Mouse (Mus musculus) T-helper 1 cell (primary cell): ENCODE data around the gene Dtx1.

ENCODE experiments used
- in situ Hi-C: fragments of 300-600 bp; cut with MboI, MseI; formaldehyde crosslinking; loops from one replicate; pipeline ENCODE4 v1.15.1; 2025; ENCODE audit warnings: high pct_unique_total_duplicates

Gene Dtx1

DNA sequence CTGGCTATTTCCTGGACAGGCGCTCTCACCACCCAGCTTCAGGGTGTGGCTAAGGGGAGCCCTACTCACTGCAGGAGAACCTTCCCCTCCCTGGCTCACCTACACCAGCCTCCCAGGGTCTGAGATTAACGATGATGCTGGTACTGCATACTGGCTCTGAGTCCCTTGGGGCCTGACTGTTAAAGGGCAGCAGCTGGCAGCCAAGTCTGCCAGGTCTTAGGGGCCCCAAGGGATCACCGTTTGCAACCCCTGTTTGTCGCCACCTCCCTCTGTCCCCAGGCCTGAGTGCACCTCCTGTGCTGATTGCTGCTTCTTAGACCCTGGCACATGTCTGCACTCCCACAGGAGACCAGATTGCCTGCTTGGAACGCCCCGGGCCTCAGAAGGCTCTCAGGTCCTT is 7.3 kb downstream of the Dtx1 start:
- in situ Hi-C loops: no loop called here

GRCm38 (mm10) chr5:120703660-120704059 is 8.1 kb downstream of the Dtx1 start:
- in situ Hi-C loops: no loop called here

DNA sequence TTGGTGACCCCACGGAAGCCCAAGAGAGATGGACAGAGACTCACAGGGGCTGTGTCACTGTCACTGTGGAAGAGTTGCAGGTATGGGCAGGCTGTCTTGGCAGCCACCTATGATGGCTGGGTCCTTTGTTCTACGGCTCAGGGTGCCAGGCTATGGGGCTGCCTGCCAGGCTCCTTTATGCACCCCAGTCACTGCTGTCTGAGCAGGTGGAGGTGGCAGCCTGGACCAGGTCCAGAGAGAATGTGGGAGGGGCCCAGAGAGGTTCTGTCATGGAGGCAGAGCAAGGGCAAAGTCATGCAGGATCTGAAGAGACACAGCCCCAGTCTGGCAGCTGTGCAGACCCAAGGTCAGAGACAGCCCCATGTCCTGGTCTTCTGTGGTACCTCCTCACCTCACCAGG is 8.8 kb downstream of the Dtx1 start:
- in situ Hi-C loops: no loop called here

GRCm38 (mm10) chr5:120702421-120702820 is 9.3 kb downstream of the Dtx1 start:
- in situ Hi-C loops: no loop called here

- in situ Hi-C loops: no loop called here
Measured at GRCm38 (mm10) chr5:120700996-120701790, 10.5 kb downstream of the Dtx1 start.

- in situ Hi-C loops: no loop called here
Measured at GRCm38 (mm10) chr5:120698801-120699391, 12.8 kb downstream of the Dtx1 start.

GRCm38 (mm10) chr5:120698181-120698580 is 13.5 kb downstream of the Dtx1 start:
- in situ Hi-C loops: no loop called here

DNA sequence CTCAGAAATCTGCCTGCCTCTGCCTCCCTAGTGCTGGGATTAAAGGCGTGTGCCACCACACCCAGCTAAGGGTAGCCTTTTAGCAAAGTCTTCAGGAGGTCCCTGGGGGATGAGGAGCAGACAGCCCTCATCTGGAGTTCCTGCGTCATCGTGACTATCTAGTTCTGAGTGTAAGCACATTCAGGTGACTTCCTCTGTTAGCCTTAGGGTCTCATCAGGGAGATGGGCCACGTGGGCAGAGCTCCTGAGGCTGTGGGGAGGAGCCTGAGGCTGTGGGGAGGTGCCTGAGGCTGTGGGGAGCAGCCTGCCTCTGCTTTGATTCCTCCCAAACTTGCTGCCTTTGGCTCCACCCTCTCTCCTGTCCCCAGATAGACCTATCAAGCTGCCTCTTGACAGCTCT is 14.9 kb downstream of the Dtx1 start:
- in situ Hi-C loops: no loop called here

GRCm38 (mm10) chr5:120696057-120696743 is 15.5 kb downstream of the Dtx1 start:
- in situ Hi-C loops: no loop called here

DNA sequence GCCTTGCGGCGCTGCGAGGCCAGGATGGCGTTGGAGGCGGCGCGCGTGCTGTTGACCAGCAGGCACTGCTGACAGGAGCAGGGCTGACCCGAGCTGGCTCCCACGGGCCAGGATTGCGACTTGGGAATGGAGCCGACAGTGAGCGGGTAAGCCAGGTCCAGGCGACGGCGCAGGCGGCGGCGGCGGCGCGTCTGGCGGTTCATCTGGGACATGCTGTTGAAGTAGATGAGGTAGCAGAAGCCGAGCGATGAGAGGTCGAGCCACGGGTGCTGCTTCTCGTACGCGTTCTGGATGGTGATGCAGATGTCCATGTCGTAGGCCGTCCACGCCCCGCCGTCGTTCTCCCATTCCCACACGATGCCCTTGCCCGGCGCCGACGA is 17.0 kb downstream of the Dtx1 start:
- in situ Hi-C loops: no loop called here

GRCm38 (mm10) chr5:120693931-120694694 is 17.6 kb downstream of the Dtx1 start:
- in situ Hi-C loops: no loop called here

DNA sequence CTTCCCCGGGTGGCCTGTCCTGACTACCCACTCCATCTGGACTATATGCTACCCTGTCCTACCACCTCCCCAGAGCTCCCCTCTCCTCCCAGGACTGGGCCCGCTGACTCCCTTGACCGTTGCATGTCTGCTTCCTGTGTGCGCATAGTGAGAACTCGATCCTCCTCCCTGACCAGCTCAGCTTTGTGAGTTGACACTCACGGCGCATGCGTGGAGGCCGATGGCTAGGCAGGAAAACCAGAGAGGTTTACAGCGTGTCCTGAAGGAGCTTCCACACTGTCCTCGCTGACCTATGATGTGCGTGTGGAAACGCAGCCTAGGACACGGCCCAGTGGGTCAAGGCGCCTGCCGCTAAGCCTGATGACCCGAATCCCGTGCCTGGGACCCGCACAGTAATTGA is 19.7 kb downstream of the Dtx1 start:
- in situ Hi-C loops: no loop called here

DNA sequence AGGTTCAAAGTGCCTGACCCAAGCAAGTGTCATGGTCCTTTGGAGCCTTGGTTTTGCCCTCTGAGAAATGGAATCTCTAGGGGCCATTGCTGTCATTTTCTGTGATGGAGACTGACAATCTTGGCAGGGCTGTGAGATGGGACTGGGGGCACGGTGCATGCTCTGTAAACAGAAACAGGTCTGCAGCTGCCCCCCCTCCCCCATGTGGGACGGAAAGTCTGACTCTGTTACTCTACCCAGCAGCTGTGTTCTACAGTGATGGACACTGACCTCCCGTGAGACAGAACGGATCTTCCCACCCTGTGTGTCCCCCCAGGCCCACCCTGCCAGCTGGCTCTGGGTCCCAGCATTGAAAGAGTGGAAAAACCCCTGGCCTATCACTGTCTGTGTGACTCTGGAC is 21.3 kb downstream of the Dtx1 start:
- in situ Hi-C loops: no loop called here

- in situ Hi-C loops: no loop called here
Measured at GRCm38 (mm10) chr5:120688434-120688833, 23.3 kb downstream of the Dtx1 start.

- in situ Hi-C loops: no loop called here
Measured at GRCm38 (mm10) chr5:120687897-120688296, 23.8 kb downstream of the Dtx1 start.

GRCm38 (mm10) chr5:120687484-120687851 is 24.3 kb downstream of the Dtx1 start:
- in situ Hi-C loops: no loop called here

- in situ Hi-C loops: no loop called here
Measured at GRCm38 (mm10) chr5:120686749-120687483, 24.8 kb downstream of the Dtx1 start.

DNA sequence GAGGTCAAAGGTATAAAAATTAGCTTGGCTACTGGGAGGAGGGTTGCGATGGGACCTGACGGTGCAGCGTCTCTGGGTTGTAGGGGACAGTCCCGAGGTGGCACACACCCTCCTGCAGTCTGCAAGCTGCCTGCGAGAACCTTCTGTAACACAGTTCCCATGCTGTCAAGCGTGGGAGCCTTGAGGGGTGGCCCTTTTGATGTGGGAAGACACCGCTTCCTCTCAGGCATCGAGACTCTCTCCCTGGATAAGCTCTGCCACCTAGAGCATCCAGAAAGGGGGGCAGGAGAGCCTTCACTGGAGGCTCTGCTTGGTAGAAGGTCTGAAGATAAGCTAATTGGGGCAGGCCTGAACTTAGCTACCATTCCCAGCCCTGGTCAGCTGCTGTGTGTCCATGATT is 26.0 kb downstream of the Dtx1 start:
- in situ Hi-C loops: no loop called here

DNA sequence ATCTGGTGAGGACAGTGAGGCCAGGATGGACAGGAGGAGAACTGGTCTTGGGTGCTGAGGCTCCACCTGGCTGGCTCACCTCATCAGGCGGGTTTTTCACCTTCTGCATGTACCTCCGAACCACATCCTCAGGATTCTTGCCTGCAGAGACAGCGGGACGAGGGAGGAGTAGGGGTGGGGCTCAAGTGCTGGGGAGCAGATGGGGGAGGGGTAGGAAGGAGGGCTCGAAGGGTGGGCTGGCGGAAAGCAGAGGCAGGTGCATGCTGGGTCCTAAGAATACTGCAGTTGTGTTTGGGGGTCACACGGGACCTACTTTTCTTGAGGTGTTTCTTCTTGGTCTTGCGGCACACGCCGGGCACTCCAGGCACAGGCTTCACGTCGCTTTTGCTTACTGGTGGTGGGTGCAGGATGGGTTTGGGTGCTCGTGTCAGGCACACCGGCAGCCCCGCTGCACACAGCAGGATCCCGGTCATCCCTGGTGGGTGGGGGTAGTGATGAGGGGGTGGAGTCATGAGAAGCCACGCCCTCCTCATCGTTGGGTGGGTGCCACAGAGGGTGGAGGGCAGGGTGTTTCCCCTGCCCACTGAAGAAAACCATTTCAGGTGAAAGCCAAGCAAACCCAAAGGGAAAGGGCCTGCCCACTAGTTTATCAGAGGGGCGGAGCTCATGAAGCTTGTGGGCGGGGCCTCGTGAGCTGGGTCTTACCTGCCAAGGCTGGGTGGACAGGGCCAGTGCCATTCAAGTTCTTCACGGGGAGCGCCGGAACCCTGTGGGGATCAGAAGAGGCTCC is 28.6 kb downstream of the Dtx1 start:
- in situ Hi-C loops: no loop called here

GRCm38 (mm10) chr5:120680918-120681317 is 30.8 kb downstream of the Dtx1 start:
- in situ Hi-C loops: no loop called here
